Mouse (Mus musculus): Measurements from ENCODE around the gene Ugt1a1.

DNA sequence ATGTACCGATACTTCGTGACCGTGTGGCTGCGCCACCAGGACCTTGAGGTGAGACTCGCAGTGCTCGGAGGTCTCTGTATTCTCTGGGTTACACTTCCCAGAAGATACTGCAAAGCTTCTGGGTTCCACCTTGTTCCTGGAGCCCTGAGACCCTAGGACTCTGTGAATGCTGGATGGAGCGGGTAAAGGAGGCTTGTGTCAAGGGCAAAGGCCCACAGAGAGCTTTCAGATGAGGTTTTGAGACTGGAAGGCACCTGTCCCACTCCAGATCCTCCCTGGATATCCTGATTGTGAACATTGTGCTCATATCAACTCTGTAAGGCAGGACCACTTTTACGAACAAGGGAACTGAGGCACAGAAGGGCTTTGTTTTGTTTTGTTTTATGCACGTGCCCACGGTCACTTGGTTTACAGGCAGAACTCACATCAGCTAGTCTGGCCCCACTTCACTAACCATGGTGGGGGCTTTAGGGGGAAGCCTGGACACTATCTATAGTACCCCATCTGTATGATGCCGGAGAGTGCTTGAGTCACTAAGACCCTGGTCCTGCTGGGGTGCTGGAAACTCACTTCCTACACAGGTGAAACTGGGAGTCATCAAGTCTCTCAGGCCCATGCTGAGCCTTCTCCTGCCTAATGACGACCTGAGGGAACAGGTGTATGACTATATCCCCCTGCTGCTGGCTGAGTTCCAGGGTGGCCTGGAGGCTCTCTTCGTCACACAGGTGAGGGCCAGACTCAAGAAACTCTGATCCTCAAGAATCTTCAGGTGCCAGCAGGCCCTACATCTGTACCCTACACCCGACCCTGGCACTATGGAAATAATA is 21.9 kb downstream of the Ugt1a1 start:
- TF ChIP-seq CTCF (IDR thresholded peaks at IDR 0.05; ENCODE audit: low read depth) (no peak), EP300 (IDR thresholded peaks at IDR 0.05; ENCODE audit: low read depth) (no peak)
